Mouse (Mus musculus) cerebellum, adult 11-12 months (tissue): ENCODE data around the gene Phrf1.

Experiments
- DNase-seq: peaks from one replicate; pipeline ENCODE4 v3.0.0; 2022

Phrf1 gene

GRCm38 (mm10) chr7:141228279-141229067 is at the start of gene Phrf1:
Gene Phrf1, plus strand, starts transcription at chr7:141228784.
- DNase-seq = peak; percentile 85

- DNase-seq = no peak
Observed at GRCm38 (mm10) chr7:141188194-141188593, 40.4 kb upstream of the Phrf1 start.

- DNase-seq = no peak
Observed at GRCm38 (mm10) chr7:141188733-141189132, 39.9 kb upstream of the Phrf1 start.

- no peak for DNase-seq
Observed at GRCm38 (mm10) chr7:141190220-141190619, 38.4 kb upstream of the Phrf1 start.

- no peak for DNase-seq
Observed at GRCm38 (mm10) chr7:141191036-141191435, 37.5 kb upstream of the Phrf1 start.

- peak; percentile 56 for DNase-seq
Observed at GRCm38 (mm10) chr7:141191796-141192685, 36.5 kb upstream of the Phrf1 start.

- DNase-seq = peak; percentile 58
Observed at GRCm38 (mm10) chr7:141192776-141193347, 35.7 kb upstream of the Phrf1 start.

GRCm38 (mm10) chr7:141193348-141193856 is 35.2 kb upstream of the Phrf1 start:
- peak; percentile 66 for DNase-seq

GRCm38 (mm10) chr7:141193948-141194347 is 34.6 kb upstream of the Phrf1 start, which contains the start of the genes Hras and Lrrc56:
Gene Hras, minus strand, starts transcription at chr7:141194005.
Gene Lrrc56, plus strand, starts transcription at chr7:141194157.
- peak; percentile 97 for DNase-seq

- DNase-seq = no peak
Observed at GRCm38 (mm10) chr7:141194409-141194808, 34.2 kb upstream of the Phrf1 start.

- peak; percentile 80 for DNase-seq
Observed at GRCm38 (mm10) chr7:141194830-141195229, 33.8 kb upstream of the Phrf1 start.

- DNase-seq = no peak
Observed at GRCm38 (mm10) chr7:141195754-141196153, 32.8 kb upstream of the Phrf1 start.

- DNase-seq = no peak
Observed at GRCm38 (mm10) chr7:141196619-141197282, 31.8 kb upstream of the Phrf1 start.

- DNase-seq = no peak
Observed at GRCm38 (mm10) chr7:141198121-141198520, 30.5 kb upstream of the Phrf1 start.

GRCm38 (mm10) chr7:141204546-141204945 is 24.0 kb upstream of the Phrf1 start:
- no peak for DNase-seq

- no peak for DNase-seq
Observed at GRCm38 (mm10) chr7:141205504-141205903, 23.1 kb upstream of the Phrf1 start.

GRCm38 (mm10) chr7:141206182-141206937 is 22.2 kb upstream of the Phrf1 start:
- DNase-seq = no peak

GRCm38 (mm10) chr7:141209526-141209925 is 19.1 kb upstream of the Phrf1 start:
- no peak for DNase-seq

- DNase-seq = no peak
Observed at GRCm38 (mm10) chr7:141210137-141210536, 18.4 kb upstream of the Phrf1 start.

GRCm38 (mm10) chr7:141210606-141211131 is 17.9 kb upstream of the Phrf1 start:
- no peak for DNase-seq

GRCm38 (mm10) chr7:141213133-141213532 is 15.5 kb upstream of the Phrf1 start:
- DNase-seq = no peak
